Mouse (Mus musculus): ENCODE measurements around the gene Ciart. TPM values are rescaled to one million over a fixed set of nuclear protein-coding genes. Genes with fewer than 3 reads are reported as not detected.
"Not testable (repeated sequence)": the region's sequence is repeated elsewhere in the genome, so short reads cannot be mapped to it uniquely, and the experiment has no call there.

Ciart gene
- polyA plus RNA-seq, 1 experiment from 2014 or later: 9.1 TPM

DNA sequence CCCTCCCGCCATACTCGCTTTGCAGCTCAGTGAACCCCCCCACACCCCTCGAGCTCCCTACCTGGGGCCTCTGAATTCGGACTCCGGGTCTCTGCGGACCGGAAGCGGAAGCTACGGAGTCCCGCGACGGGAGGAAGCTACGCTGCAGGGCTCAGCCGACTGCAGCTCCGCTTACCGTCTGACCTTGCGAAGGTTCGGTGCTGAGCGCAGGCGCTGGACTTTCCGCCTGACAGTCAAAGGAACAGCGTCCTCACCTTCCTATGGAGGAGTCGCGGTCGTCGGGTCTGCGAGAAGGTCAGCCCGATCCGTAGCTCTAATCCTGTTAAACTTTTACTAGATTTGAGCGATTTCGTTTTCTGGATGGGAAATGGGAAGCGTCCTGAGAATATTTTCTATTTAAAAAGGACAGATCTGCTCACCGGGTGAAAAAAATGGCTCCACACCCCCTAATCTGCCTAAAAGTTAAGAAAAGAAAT lies 10.6 kb downstream of the Ciart start, which contains the start of gene Mrps21:
Gene Mrps21 (minus strand): TSS at position 128 of the 476 bp plus-strand sequence.
- peak within 1 kb of the TSS; percentile 90 for H3K27ac ChIP-seq
- peak within 1 kb of the TSS; percentile 80 for H3K4me3 ChIP-seq
- peaks cover 23% of the 10 kb centered on the region for H3K4me1 ChIP-seq
- under 1% methylated on average over 33 of the region's 33 CpGs for WGBS
- H3K27me3 ChIP-seq (ENCODE audit: poor library complexity, severe bottlenecking): no peaks in the 10 kb centered on the region
- H3K9me3 ChIP-seq: no peaks in the 10 kb centered on the region
- DNase-seq (ENCODE audit: extremely low spot score, low spot score): peak; percentile 83
- peaks cover 43% of the 10 kb centered on the region for H3K36me3 ChIP-seq (replicated peaks)

DNA sequence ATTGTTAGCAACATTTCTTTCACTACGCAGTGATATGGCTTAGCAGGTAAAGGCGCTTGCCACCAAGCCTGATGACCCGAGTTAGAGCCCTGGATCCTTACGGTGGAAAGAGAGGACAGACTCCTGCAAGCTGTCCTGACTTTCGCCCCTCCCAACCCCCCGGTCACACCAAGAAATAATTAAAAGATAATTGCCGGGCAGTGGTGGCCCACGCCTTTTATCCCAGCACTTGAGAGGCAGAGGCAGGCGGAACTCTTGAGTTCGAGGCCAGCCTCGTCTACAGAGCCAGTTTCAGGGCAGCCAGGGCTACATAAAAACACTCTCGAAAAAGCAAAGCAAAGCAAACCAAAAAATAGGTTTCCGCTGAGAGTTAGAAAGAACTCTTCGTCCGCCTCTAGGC lies 11.1 kb downstream of the Ciart start:
- WGBS: 9% methylated on average over 15 of the region's 15 CpGs
- peak overlapping the region; percentile 90 for H3K27ac ChIP-seq
- H3K27me3 ChIP-seq (ENCODE audit: poor library complexity, severe bottlenecking): no peaks in the 10 kb centered on the region
- H3K4me3 ChIP-seq: peak overlapping the region; percentile 80
- H3K9me3 ChIP-seq: no peaks in the 10 kb centered on the region
- H3K36me3 ChIP-seq (replicated peaks): peaks cover 46% of the 10 kb centered on the region
- no peak for DNase-seq (ENCODE audit: extremely low spot score, low spot score)
- H3K4me1 ChIP-seq: peaks cover 23% of the 10 kb centered on the region

DNA sequence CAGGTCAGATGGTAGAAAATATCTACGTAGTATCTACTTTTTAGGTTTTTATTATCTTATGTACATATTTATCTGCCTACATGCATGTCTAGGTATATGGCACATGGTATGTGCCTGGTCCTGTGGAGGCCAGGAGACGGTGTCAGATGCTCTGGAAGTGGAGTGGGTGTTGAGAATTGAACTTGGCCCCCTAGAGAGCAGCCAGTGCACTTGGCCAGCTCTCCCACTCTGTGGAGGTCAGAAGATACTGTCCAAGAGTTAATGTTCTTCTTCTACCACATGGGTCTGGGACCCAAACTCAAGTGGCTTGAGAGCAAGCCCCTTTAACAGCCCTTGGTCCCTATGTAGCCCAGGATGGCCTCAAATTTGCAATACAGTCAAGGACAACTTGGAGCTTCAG lies 14.6 kb downstream of the Ciart start:
- H3K27me3 ChIP-seq (ENCODE audit: poor library complexity, severe bottlenecking): no peaks in the 10 kb centered on the region
- H3K4me1 ChIP-seq: peaks cover 19% of the 10 kb centered on the region
- DNase-seq (ENCODE audit: extremely low spot score, low spot score): no peak
- H3K9me3 ChIP-seq: no peaks in the 10 kb centered on the region
- 94% methylated on average over 2 of the region's 2 CpGs for WGBS
- peaks cover 74% of the 10 kb centered on the region for H3K36me3 ChIP-seq (replicated peaks)
- no peak overlapping the region for H3K4me3 ChIP-seq
- no peak overlapping the region for H3K27ac ChIP-seq

DNA sequence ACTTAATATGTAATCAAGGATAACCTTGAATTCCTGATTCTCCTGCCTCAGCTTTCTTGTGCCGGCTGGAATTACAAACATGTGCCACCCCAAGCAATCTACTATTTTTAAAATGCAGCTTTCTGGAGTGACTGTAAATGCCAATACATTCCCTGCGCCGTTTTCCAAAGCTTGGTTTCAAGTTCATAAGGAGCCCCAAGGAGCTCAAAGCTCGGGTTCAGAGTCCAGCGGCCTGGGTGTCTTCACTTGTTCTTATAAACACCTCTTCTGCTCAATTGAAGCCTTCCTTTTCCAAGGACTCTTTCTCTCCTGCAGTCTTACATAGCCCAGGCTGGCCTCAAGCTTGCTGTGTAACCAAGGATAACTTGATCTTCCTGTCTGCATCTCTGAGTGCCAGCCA lies 16.0 kb downstream of the Ciart start:
- no peak overlapping the region for H3K27ac ChIP-seq
- no peaks in the 10 kb centered on the region for H3K27me3 ChIP-seq (ENCODE audit: poor library complexity, severe bottlenecking)
- H3K4me3 ChIP-seq: no peak overlapping the region
- 97% methylated on average over 5 of the region's 5 CpGs for WGBS
- H3K9me3 ChIP-seq: no peaks in the 10 kb centered on the region
- no peak for DNase-seq (ENCODE audit: extremely low spot score, low spot score)
- H3K36me3 ChIP-seq (replicated peaks): peaks cover 87% of the 10 kb centered on the region
- H3K4me1 ChIP-seq: peaks cover 12% of the 10 kb centered on the region

DNA sequence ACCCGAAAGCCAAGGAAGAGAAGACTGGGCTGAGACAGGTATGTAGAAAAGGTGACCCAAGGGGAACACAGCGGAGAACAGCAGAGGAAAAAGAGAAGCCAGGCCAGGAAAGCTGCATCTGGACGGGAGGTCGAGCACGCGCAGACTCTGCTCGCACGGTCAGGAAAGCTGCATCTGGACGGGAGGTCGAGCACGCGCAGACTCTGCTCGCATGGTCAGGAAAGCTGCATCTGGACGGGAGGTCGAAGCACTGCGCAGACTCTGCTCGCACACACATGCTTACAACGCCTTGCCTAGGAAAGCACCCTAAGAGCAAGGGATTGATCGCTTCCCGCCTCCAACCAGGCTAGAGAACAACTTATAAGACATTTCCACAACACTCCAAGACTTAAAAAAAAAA lies 16.5 kb downstream of the Ciart start:
- Histone ChIP-seq H3K9me3 (no peaks in the 10 kb centered on the region), H3K4me3 (no peak overlapping the region), H3K36me3 (replicated peaks) (peaks cover 87% of the 10 kb centered on the region), H3K27me3 (ENCODE audit: poor library complexity, severe bottlenecking) (no peaks in the 10 kb centered on the region), H3K4me1 (peaks cover 7% of the 10 kb centered on the region), H3K27ac (no peak overlapping the region)
- 90% methylated on average over 20 of the region's 20 CpGs for WGBS
- no peak for DNase-seq (ENCODE audit: extremely low spot score, low spot score)

DNA sequence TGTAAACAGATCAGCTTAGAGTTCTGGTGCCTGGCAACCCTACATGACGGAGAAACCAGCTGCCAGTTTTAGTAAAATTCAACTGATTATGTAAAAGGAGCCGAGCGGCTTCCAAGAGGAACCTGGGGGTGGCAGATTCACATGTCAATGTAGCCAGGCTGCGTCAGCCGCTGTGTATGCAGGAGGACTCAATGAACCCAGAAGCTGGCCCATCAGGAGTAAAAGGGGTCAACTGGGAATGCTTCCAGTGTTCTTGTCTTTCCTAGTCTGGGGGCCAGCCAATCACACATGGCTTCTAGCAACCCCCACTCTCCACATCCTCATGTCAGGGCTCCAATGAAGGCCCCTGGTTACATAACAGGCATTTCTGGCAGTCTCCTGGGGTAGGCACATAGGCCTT lies 17.0 kb downstream of the Ciart start:
- 96% methylated on average over 5 of the region's 5 CpGs for WGBS
- no peaks in the 10 kb centered on the region for H3K27me3 ChIP-seq (ENCODE audit: poor library complexity, severe bottlenecking)
- H3K36me3 ChIP-seq (replicated peaks): peaks cover 84% of the 10 kb centered on the region
- H3K4me1 ChIP-seq: peaks cover 1% of the 10 kb centered on the region
- H3K9me3 ChIP-seq: no peaks in the 10 kb centered on the region
- DNase-seq (ENCODE audit: extremely low spot score, low spot score): no peak
- H3K27ac ChIP-seq: no peak overlapping the region
- H3K4me3 ChIP-seq: no peak overlapping the region

DNA sequence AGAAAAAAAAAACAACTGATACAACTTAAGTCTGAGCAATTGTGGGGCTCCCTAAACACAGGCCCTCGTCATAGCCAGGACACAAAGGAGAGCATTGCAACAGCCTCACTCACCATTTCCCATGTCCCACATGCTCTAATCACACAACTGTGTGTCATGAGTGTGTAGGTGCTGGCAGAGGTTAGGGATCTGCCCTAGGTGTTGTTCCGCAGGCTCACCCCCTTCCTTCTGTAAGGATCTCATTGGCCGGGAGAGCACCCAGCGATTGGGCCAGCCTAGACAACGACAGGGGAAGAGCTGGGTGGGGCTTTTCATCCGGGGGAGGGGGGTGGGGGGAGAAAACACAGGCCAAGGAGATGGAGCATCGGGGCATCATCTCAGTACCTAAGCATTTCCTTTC lies 18.5 kb downstream of the Ciart start:
- H3K4me1 ChIP-seq: no peaks in the 10 kb centered on the region
- peaks cover 70% of the 10 kb centered on the region for H3K36me3 ChIP-seq (replicated peaks)
- H3K27me3 ChIP-seq (ENCODE audit: poor library complexity, severe bottlenecking): no peaks in the 10 kb centered on the region
- WGBS: 80% methylated on average over 7 of the region's 7 CpGs
- DNase-seq (ENCODE audit: extremely low spot score, low spot score): no peak
- H3K9me3 ChIP-seq: no peaks in the 10 kb centered on the region
- H3K4me3 ChIP-seq: no peak overlapping the region
- no peak overlapping the region for H3K27ac ChIP-seq

DNA sequence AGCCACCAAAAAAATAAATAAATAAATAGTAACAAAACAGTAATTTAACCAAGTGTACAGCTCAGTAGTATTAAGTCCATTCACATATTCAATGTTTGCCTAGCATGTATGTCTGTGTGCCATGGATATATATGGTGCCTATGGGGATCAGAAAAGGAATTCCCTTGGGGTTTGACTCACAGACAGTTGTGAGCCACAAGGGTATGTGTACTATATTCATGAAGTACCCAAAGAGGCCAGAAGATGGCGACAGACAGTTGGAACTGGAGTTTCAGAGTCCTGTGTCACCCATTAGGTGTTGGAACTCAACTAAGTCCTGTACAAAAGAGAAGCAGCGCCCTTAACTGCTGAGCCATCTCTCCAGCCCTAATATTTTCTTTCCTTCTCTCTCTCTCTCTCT lies 20.3 kb downstream of the Ciart start:
- Histone ChIP-seq H3K4me3 (no peak overlapping the region), H3K4me1 (no peaks in the 10 kb centered on the region), H3K36me3 (replicated peaks) (peaks cover 52% of the 10 kb centered on the region), H3K27ac (no peak overlapping the region), H3K27me3 (ENCODE audit: poor library complexity, severe bottlenecking) (no peaks in the 10 kb centered on the region), H3K9me3 (no peaks in the 10 kb centered on the region)
- DNase-seq (ENCODE audit: extremely low spot score, low spot score): peak; percentile 41
- WGBS: 22% methylated on average over 2 of the region's 2 CpGs

DNA sequence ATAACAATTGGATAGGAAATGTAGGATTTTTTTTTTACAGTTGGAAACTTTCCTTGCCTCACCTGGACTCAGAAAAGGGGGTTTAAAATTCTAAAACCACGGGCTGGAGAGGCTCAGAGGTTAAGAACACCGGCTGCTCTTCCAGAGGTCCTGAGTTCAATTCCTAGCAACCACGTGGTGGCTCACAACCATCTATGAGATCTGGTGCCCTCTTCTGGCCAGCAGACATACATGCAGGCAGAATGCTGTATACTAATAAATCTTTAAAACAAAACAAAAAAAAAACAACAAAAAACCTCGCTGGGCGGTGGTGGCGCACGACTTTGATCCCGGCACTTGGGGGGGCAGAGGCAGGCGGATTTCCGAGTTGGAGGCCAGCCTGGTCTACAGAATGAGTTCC lies 20.8 kb downstream of the Ciart start:
- Histone ChIP-seq H3K36me3 (replicated peaks) (peaks cover 47% of the 10 kb centered on the region), H3K4me1 (peaks cover 2% of the 10 kb centered on the region), H3K4me3 (no peak overlapping the region), H3K27me3 (ENCODE audit: poor library complexity, severe bottlenecking) (no peaks in the 10 kb centered on the region), H3K27ac (no peak overlapping the region), H3K9me3 (no peaks in the 10 kb centered on the region)
- WGBS: 80% methylated on average over 10 of the region's 10 CpGs
- DNase-seq (ENCODE audit: extremely low spot score, low spot score): no peak

DNA sequence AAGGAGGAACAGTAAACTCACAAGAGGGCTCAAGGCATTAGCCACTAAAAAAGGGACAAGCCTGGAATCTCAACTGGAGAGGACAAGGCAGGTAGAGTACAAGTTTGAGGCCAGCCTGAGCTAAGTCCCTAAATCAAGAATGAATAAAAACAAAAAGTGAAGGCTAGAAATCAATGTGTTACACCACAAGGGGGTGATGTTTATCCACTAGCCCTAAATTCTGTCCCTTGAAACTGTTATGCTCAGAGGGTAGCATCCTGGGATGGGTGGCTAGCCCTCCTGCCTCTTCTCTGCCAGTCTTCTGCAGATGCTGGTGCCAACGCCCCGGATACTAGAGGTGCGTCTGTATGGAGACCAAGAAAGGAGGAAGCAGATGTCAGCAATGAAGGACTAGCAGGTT lies 21.7 kb downstream of the Ciart start:
- Histone ChIP-seq H3K4me3 (no peak overlapping the region), H3K4me1 (peaks cover 6% of the 10 kb centered on the region), H3K27me3 (ENCODE audit: poor library complexity, severe bottlenecking) (no peaks in the 10 kb centered on the region), H3K36me3 (replicated peaks) (peaks cover 39% of the 10 kb centered on the region), H3K9me3 (no peaks in the 10 kb centered on the region), H3K27ac (no peak overlapping the region)
- DNase-seq (ENCODE audit: extremely low spot score, low spot score): no peak
- 94% methylated on average over 3 of the region's 3 CpGs for WGBS

DNA sequence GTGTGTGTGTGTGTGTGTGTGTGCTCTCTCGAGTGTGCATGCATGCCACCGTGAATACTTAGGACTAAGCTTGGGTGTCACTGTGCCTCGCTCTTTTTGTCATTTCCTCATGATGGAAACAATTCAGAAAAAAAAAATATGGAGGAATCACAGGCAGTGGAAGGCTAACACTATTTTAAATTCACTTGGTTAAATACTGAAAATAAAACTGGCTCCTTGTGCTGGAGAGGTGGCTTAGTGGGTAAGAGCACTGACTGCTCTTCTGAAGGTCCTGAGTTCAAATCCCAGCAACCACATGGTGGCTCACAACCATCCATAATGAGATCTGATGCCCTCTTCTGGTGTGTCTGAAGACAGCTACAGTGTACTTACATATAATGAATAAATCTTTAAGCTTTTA lies 23.8 kb downstream of the Ciart start:
- not testable (repeated sequence) for H3K27ac ChIP-seq

DNA sequence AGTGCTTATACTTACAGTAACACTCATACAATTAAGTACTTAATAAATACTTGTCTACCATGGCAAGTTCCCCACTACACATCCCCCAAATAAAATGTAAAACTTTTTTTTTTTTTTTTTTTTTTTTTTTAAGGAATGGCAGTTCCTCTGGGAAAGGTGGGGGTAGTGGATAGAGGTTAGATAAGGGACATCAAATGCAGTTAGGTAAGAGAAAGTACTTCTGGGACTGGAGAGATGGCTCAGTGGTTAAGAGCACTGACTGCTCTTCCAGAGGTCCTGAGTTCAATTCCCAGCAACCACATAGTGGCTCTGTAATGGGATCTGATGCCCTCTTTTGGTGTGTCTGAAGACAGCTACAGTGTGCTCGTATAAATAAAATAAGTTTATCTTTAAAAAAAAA lies 25.0 kb downstream of the Ciart start:
- 96% methylated on average over 1 of the region's 1 CpGs for WGBS
- not testable (repeated sequence) for H3K27me3 ChIP-seq (ENCODE audit: poor library complexity, severe bottlenecking); H3K9me3 ChIP-seq; DNase-seq (ENCODE audit: extremely low spot score, low spot score); H3K27ac ChIP-seq; H3K4me3 ChIP-seq
- Histone ChIP-seq H3K4me1 (peaks cover 15% of the 10 kb centered on the region), H3K36me3 (replicated peaks) (peaks cover 26% of the 10 kb centered on the region)

More for the DNA sequence above, 23.8 kb downstream of the Ciart start:
- H3K9me3 ChIP-seq; DNase-seq (ENCODE audit: extremely low spot score, low spot score); H3K4me3 ChIP-seq; H3K27me3 ChIP-seq (ENCODE audit: poor library complexity, severe bottlenecking): not testable (repeated sequence)
- H3K4me1 ChIP-seq: peaks cover 15% of the 10 kb centered on the region
- peaks cover 24% of the 10 kb centered on the region for H3K36me3 ChIP-seq (replicated peaks)
- 98% methylated on average over 3 of the region's 3 CpGs for WGBS

DNA sequence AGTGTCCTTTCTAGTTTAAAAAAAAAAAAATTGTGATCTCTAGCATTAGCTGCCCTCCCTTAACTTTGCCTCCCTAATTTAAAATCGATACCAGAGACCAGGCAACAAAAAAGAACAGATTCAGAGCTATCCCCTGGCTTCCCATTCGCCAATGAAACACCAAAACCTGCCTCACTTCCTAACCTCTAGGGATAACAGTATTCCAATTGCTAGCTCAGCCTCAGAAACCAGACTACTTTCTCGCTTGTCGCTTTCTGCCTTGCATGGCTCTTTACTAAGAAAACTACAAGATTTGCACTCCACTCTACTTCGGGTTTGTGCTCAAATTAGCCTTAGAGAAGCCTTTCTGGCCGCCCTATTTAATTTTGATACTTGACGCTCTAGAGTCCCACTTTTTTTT lies 25.9 kb downstream of the Ciart start:
- Histone ChIP-seq H3K27ac (peak overlapping the region; percentile 93), H3K27me3 (ENCODE audit: poor library complexity, severe bottlenecking) (no peaks in the 10 kb centered on the region), H3K4me3 (peak overlapping the region; percentile 82), H3K36me3 (replicated peaks) (peaks cover 26% of the 10 kb centered on the region), H3K9me3 (no peaks in the 10 kb centered on the region), H3K4me1 (peaks cover 15% of the 10 kb centered on the region)
- 30% methylated on average over 7 of the region's 7 CpGs for WGBS
- DNase-seq (ENCODE audit: extremely low spot score, low spot score): peak; percentile 18

DNA sequence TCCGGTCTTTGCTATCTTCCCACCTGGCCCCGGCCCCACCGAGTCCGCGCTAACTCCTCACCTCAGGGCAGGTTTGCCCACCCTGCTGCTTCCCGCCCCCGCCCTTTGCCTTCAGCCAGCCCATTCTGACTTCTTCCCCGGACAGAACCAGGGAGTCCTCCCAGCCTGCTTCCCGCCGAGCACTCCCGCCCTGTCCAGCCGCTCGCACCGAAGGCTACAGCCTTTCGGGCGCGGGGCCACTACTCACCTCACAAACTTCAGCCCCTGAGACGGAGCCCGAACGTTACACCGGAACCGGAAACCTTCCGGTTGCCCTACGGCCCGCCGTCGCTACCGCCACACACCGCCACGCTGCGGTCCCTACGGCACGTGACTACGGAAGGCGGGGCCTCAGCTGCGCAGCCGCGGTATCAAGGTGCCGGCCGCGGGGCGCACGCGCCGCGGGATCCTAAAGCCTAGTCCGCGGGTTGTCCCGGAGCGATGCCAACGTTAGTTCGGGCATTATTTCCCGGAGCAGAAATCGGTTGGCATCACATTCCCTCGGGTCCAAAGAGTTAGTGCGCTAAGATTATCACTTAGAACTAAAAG lies 26.5 kb downstream of the Ciart start, which contains the start of gene Prpf3:
Gene Prpf3 (minus strand): TSS at position 384 of the 588 bp plus-strand sequence.
- no peaks in the 10 kb centered on the region for H3K27me3 ChIP-seq (ENCODE audit: poor library complexity, severe bottlenecking)
- WGBS: under 1% methylated on average over 56 of the region's 56 CpGs
- H3K4me3 ChIP-seq: peak within 1 kb of the TSS; percentile 82
- H3K36me3 ChIP-seq (replicated peaks): peaks cover 31% of the 10 kb centered on the region
- H3K9me3 ChIP-seq: no peaks in the 10 kb centered on the region
- DNase-seq (ENCODE audit: extremely low spot score, low spot score): peak; percentile 93
- H3K4me1 ChIP-seq: peaks cover 15% of the 10 kb centered on the region
- H3K27ac ChIP-seq: peak within 1 kb of the TSS; percentile 93

All from forebrain, embryonic 10.5 days (tissue).